Mouse (Mus musculus) right cerebral cortex, adult 2 months (tissue): ENCODE measurements at regions not wholly inside any gene's neighbourhood (a gene's known extent, or its start where the extent isn't known, plus 50 kb on each side); places are given as distances from the start of the nearest gene placed in this dataset.

Source experiments
- DNase-seq, 2 experiments: peaks; one replicate each; pipeline ENCODE4 v3.0.0; 2021 to 2022; ENCODE audit warnings: low spot score in 2 of 2

GRCm38 (mm10) chr5:133310979-133311890 is 768.1 kb upstream of the Auts2 start:
- peak; percentile 13 to 19 for DNase-seq

GRCm38 (mm10) chr5:133267887-133268286 is 724.7 kb upstream of the Auts2 start:
- DNase-seq: peak; percentile 10 to 35

GRCm38 (mm10) chr5:133267356-133267755 is 724.2 kb upstream of the Auts2 start:
- peak; percentile 29 to 31 for DNase-seq

GRCm38 (mm10) chr5:133264976-133265375 is 721.8 kb upstream of the Auts2 start:
- DNase-seq: no peak

- no peak for DNase-seq
Observed at GRCm38 (mm10) chr5:133218801-133219200, 675.7 kb upstream of the Auts2 start.

- no peak for DNase-seq
Observed at GRCm38 (mm10) chr5:133198546-133198945, 655.4 kb upstream of the Auts2 start.

GRCm38 (mm10) chr5:133189798-133190571 is 646.8 kb upstream of the Auts2 start:
- no peak for DNase-seq

- DNase-seq: peak; percentile 47 to 58
Observed at GRCm38 (mm10) chr5:133175636-133176035, 632.5 kb upstream of the Auts2 start.

- DNase-seq: peak; percentile 39 to 51
Observed at GRCm38 (mm10) chr5:133173155-133173723, 630.1 kb upstream of the Auts2 start.

- DNase-seq: no peak
Observed at GRCm38 (mm10) chr5:133172686-133173085, 629.5 kb upstream of the Auts2 start.

- DNase-seq: no peak
Observed at GRCm38 (mm10) chr5:133171266-133171665, 628.1 kb upstream of the Auts2 start.

- DNase-seq: no peak
Observed at GRCm38 (mm10) chr5:133167576-133167975, 624.4 kb upstream of the Auts2 start.

GRCm38 (mm10) chr5:133167001-133167461 is 623.9 kb upstream of the Auts2 start:
- no peak for DNase-seq

GRCm38 (mm10) chr5:133156115-133156857 is 613.1 kb upstream of the Auts2 start:
- peak; percentile 55 to 60 for DNase-seq

- DNase-seq: no peak
Observed at GRCm38 (mm10) chr5:133145996-133146395, 602.9 kb upstream of the Auts2 start.

GRCm38 (mm10) chr5:133143679-133144078 is 600.5 kb upstream of the Auts2 start:
- DNase-seq: no peak

- no peak for DNase-seq
Observed at GRCm38 (mm10) chr5:133142401-133143115, 599.4 kb upstream of the Auts2 start.

GRCm38 (mm10) chr5:133131042-133131441 is 587.9 kb upstream of the Auts2 start:
- no peak for DNase-seq

- no peak for DNase-seq
Observed at GRCm38 (mm10) chr5:133130316-133130715, 587.2 kb upstream of the Auts2 start.

GRCm38 (mm10) chr5:133124223-133124622 is 581.1 kb upstream of the Auts2 start:
- DNase-seq: peak in 1 of 2 experiments; percentile 25

- no peak for DNase-seq
Observed at GRCm38 (mm10) chr5:133113946-133114345, 570.8 kb upstream of the Auts2 start.
